Mouse (Mus musculus): ENCODE measurements around the gene Kiss1. TPM values are rescaled to one million over a fixed set of nuclear protein-coding genes. Genes with fewer than 3 reads are reported as not detected.

The Kiss1 gene
- polyA plus RNA-seq, 1 experiment from 2014 or later: not detected

DNA sequence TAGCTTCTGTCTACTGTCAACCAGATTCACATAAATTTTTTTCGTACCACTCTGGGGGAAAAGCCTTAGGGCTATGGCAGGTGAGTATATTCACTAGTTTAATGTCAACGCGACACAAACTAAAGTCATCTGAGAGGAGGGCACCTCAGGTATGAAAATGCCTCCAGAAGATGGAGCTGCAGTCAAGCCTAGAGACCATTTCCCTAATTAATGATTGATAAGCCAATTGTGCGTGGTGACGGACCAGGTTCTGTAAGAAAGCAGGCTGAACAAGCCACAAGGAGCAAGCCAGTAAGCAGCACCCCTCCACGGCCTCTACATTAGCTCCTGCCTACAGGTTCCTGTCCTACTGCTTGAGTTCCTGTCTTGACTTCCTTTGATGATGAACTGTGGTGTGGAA, 39.3 kb downstream of the Kiss1 start:
- Histone ChIP-seq H3K27me3 (replicated peaks; ENCODE audit: control insufficient read depth, insufficient read depth, low read length) (peaks cover 20% of the 10 kb centered on the region; the same call in 1 of the 2 replicates), H3K4me3 (ENCODE audit: low read depth, low read length) (no peak overlapping the region), H3K4me2 (ENCODE audit: low read depth, low read length) (no peak overlapping the region), H3K9me3 (ENCODE audit: control insufficient read depth, low read length) (no peaks in the 10 kb centered on the region), H3K36me3 (ENCODE audit: control insufficient read depth, insufficient read depth, low read length) (no peaks in the 10 kb centered on the region), H3K27ac (replicated peaks; ENCODE audit: low read depth, low read length) (no peak overlapping the region), H3K4me1 (ENCODE audit: control insufficient read depth, insufficient read depth, low read length) (peaks cover 8% of the 10 kb centered on the region; the same call in 1 of the 2 replicates), H3K9ac (ENCODE audit: low read depth, low read length) (no peak overlapping the region)
- ATAC-seq (ENCODE audit: low read depth) (no peak), DNase-seq (ENCODE audit: low spot score) (no peak)
- 91% methylated on average over 6 of the region's 6 CpGs for WGBS

DNA sequence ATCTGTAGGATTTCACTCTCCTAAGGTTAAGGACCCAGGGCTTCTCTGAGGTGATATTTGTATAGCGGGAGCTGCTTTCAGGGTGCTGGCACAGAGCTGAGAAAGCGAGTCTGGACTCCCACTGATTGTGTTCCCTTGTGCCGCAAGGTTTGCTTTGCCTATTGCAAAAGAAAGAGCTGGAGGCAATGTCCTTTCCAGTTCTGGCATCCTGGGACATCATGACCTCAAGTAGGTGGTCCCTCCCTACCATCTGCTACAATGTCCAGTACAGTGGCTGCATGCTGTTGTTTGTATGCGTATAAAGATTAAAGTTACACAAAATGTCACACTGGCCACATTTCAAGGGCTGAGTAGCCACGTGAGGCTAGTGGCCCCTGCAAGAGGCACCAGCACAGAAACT, 40.4 kb downstream of the Kiss1 start:
- Histone ChIP-seq H3K9ac (ENCODE audit: low read depth, low read length) (no peak overlapping the region), H3K36me3 (ENCODE audit: control insufficient read depth, insufficient read depth, low read length) (no peaks in the 10 kb centered on the region), H3K27ac (replicated peaks; ENCODE audit: low read depth, low read length) (no peak overlapping the region), H3K4me2 (ENCODE audit: low read depth, low read length) (no peak overlapping the region), H3K4me3 (ENCODE audit: low read depth, low read length) (no peak overlapping the region), H3K4me1 (ENCODE audit: control insufficient read depth, insufficient read depth, low read length) (peaks cover 8% of the 10 kb centered on the region; the same call in 1 of the 2 replicates), H3K9me3 (ENCODE audit: control insufficient read depth, low read length) (no peaks in the 10 kb centered on the region), H3K27me3 (replicated peaks; ENCODE audit: control insufficient read depth, insufficient read depth, low read length) (peaks cover 20% of the 10 kb centered on the region; the same call in 1 of the 2 replicates)
- 91% methylated on average over 5 of the region's 5 CpGs for WGBS
- ATAC-seq (ENCODE audit: low read depth): no peak
- no peak for DNase-seq (ENCODE audit: low spot score)

DNA sequence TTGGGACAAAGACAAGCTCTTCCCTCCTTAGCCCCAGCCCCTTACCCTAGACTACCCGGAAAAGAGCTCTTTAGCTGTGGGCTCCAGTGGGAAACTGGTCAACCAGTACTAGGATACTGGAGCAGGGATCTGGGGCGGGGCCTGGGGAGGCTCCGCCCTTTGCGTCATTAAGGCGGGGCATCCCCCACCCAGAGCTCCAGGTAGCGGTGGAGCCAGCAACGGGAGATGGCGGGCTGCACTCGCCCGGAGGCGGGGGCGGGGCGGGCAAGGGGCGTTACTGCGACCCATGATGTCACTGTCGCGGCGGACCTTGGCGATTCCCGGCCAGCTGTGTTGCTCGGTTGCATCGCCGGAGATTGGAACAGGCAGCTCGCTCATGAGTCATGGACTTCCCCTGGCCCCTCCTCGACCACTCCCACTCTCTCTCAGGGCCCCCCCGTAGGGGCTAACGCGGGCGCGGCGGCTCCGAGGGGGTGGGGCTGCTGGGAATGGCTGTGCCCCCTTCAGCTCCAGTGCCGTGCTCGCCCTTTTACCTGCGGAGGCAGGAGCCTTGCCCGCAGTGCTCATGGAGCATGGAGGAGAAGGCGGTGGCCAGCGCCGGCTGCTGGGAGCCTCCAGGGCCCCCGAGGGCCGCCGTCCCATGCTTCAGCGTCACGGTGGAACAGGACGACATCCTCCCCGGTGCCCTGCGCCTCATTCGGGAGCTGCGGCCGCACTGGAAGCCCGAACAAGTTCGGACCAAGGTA, 41.8 kb downstream of the Kiss1 start, which contains the start of gene Etnk2:
TSS of gene Etnk2 (plus strand) at position 297 of the 746 bp plus-strand sequence.
- Histone ChIP-seq H3K4me1 (ENCODE audit: control insufficient read depth, insufficient read depth, low read length) (peaks cover 19% of the 10 kb centered on the region), H3K9ac (ENCODE audit: low read depth, low read length) (peak within 1 kb of the TSS; percentile 65), H3K9me3 (ENCODE audit: control insufficient read depth, low read length) (no peaks in the 10 kb centered on the region), H3K4me3 (ENCODE audit: low read depth, low read length) (peak within 1 kb of the TSS; percentile 65), H3K36me3 (ENCODE audit: control insufficient read depth, insufficient read depth, low read length) (no peaks in the 10 kb centered on the region), H3K27me3 (replicated peaks; ENCODE audit: control insufficient read depth, insufficient read depth, low read length) (peaks cover 20% of the 10 kb centered on the region; the same call in 1 of the 2 replicates), H3K27ac (replicated peaks; ENCODE audit: low read depth, low read length) (no peak within 1 kb of the TSS), H3K4me2 (ENCODE audit: low read depth, low read length) (peak within 1 kb of the TSS; percentile 97)
- DNase-seq (ENCODE audit: low spot score) (peak; percentile 80), ATAC-seq (ENCODE audit: low read depth) (peak; percentile 80)
- under 1% methylated on average over 38 of the region's 52 CpGs for WGBS

DNA sequence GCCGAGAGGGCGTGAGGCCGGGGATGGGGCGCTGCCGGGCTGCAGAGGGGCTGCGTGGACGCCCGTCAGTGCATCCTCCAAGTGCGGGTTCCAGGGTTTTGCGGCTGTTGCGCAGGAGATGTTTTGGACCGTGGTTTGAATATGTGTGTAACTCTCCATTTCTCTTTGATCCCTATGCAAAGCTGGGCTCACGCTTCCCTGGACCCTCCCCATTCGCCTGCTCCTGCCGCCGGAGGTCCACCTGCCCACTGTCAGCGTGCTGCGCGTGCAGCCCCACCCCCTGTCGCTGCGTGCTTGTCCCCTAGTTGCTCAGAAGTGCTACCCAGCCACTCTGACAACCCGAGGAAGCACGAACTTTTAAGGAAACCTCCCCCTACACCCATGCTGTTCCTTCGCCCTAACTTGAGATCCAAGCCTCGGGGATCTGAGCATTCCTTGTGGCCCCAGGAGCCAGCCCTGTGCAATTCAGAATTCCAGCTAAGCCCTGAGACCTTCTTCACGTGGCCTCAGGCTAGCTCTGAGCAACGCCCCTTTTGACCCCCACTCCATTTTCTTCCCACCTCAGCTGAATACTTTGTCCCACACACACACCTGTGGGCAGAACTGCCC, 42.5 kb downstream of the Kiss1 start:
- DNase-seq (ENCODE audit: low spot score) (no peak), ATAC-seq (ENCODE audit: low read depth) (peak; percentile 1; the same call in 1 of the 2 replicates)
- H3K9ac ChIP-seq (ENCODE audit: low read depth, low read length): peak overlapping the region; percentile 65
- peak overlapping the region; percentile 65 for H3K4me3 ChIP-seq (ENCODE audit: low read depth, low read length)
- H3K27ac ChIP-seq (replicated peaks; ENCODE audit: low read depth, low read length): no peak overlapping the region
- no peaks in the 10 kb centered on the region for H3K36me3 ChIP-seq (ENCODE audit: control insufficient read depth, insufficient read depth, low read length)
- peak overlapping the region; percentile 97 for H3K4me2 ChIP-seq (ENCODE audit: low read depth, low read length)
- H3K4me1 ChIP-seq (ENCODE audit: control insufficient read depth, insufficient read depth, low read length): peaks cover 20% of the 10 kb centered on the region
- no peaks in the 10 kb centered on the region for H3K9me3 ChIP-seq (ENCODE audit: control insufficient read depth, low read length)
- WGBS: 5% methylated on average over 15 of the region's 27 CpGs
- peaks cover 20% of the 10 kb centered on the region; the same call in 1 of the 2 replicates for H3K27me3 ChIP-seq (replicated peaks; ENCODE audit: control insufficient read depth, insufficient read depth, low read length)

DNA sequence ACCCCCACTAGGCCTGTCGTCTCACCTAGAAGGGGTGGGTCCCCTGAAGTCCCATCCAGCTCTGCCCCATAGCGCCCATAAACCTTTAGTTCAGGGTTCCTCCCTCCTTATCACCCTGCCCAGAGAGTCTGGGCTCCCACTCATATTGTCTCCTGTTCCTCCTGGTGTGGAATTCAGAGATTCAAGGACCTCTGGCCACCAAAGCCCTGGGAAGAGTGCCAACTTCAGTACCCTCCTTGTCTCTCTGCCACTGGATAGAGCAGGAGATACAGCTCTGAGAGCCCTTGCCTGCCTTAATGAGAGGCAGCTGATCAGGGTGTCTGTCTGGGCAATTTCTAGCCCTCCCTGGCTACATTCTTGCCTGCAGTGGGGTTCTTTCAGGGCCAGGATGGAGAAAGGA, 43.2 kb downstream of the Kiss1 start:
- WGBS: 52% methylated on average over 2 of the region's 2 CpGs
- H3K36me3 ChIP-seq (ENCODE audit: control insufficient read depth, insufficient read depth, low read length): no peaks in the 10 kb centered on the region
- ATAC-seq (ENCODE audit: low read depth): no peak

DNA sequence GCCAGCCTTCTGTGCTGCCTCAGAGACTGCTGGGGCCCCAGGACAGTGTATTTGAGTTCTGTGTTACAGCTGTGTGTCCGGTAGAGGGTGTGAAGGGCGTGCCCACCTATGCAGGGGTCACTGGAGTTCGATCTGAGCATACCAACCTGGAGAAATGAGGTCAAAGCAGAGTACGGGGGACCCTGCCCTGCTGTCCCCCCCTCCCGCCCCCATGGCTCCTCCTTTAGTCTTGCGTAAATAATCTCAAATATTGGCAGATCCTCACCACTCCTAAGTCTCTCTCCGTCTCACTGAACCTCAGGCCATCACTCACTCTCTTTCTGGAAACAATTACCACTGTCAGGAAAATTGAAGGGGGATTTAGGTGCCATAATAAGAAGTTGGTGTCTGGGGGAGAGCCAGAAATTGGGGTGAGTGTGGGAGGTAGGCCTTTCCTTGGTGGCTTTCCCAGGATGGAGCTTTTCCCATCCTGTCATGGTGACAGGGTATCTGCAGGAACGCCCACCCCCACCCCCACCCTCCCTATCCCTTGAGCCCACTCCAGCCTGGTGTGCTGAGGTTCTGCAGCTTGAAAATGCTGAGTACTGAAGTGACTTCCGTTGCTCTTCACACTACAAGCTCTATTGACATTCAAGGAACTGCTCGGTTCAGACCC, 45.4 kb downstream of the Kiss1 start:
- peak overlapping the region; percentile 35; the same call in 1 of the 2 replicates for H3K27ac ChIP-seq (replicated peaks; ENCODE audit: low read depth, low read length)

More for the DNA sequence above, 43.2 kb downstream of the Kiss1 start:
- Histone ChIP-seq H3K27me3 (replicated peaks; ENCODE audit: control insufficient read depth, insufficient read depth, low read length) (peaks cover 20% of the 10 kb centered on the region; the same call in 1 of the 2 replicates), H3K4me2 (ENCODE audit: low read depth, low read length) (no peak overlapping the region), H3K4me1 (ENCODE audit: control insufficient read depth, insufficient read depth, low read length) (peaks cover 20% of the 10 kb centered on the region), H3K9ac (ENCODE audit: low read depth, low read length) (no peak overlapping the region), H3K9me3 (ENCODE audit: control insufficient read depth, low read length) (no peaks in the 10 kb centered on the region), H3K4me3 (ENCODE audit: low read depth, low read length) (no peak overlapping the region), H3K27ac (replicated peaks; ENCODE audit: low read depth, low read length) (no peak overlapping the region)
- no peak for DNase-seq (ENCODE audit: low spot score)

DNA sequence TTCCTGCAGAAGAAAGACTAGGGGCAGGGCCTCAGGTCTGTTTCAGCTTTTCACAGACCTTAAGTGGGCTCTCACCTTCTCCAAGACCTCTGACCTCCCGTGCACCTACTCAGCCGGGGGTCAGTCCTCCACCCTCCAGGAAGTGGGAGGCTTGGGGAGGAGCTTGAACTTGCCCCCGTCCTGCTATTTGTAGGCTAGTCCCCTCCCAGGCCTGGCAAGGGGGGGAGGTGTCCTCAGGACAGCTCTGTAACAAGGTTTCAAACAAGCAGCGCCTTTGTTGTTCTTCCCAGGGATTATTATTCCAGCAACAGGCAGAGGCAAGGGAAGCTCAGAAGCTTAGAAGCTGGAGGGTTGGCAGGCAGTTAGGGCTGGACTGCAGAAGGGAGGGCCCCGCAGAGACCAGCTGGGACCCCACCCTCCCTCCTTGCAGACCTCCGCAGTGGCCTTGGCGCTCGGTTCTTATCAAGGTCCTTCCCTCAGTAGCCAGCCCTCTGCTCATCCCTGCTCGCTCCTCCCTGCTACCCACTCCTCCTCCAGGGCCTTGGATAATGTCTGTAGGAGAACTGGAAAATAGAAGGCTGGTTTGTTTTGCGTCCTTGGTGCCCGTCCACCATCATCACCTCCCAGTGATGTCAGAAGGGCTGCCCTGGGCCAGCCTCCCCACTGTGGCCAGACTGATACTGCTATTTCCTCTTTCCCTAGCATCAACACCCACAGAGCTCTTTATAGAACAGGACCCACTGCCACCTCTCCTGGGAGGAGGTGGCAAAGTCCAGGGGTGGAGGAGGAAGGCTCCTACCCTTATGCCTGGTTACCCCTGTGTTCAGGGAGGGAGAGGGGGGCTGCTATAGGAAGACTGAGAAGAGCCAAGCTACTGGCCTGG, 46.2 kb downstream of the Kiss1 start:
- 10% methylated on average over 11 of the region's 11 CpGs for WGBS
- peak; percentile 33 for DNase-seq (ENCODE audit: low spot score)
- Histone ChIP-seq H3K36me3 (ENCODE audit: control insufficient read depth, insufficient read depth, low read length) (no peaks in the 10 kb centered on the region), H3K27me3 (replicated peaks; ENCODE audit: control insufficient read depth, insufficient read depth, low read length) (peaks cover 20% of the 10 kb centered on the region; the same call in 1 of the 2 replicates), H3K4me1 (ENCODE audit: control insufficient read depth, insufficient read depth, low read length) (peaks cover 20% of the 10 kb centered on the region), H3K27ac (replicated peaks; ENCODE audit: low read depth, low read length) (peak overlapping the region; percentile 35; the same call in 1 of the 2 replicates), H3K9ac (ENCODE audit: low read depth, low read length) (no peak overlapping the region), H3K4me2 (ENCODE audit: low read depth, low read length) (peak overlapping the region; percentile 17; the same call in 1 of the 2 replicates), H3K9me3 (ENCODE audit: control insufficient read depth, low read length) (no peaks in the 10 kb centered on the region), H3K4me3 (ENCODE audit: low read depth, low read length) (no peak overlapping the region)
- ATAC-seq (ENCODE audit: low read depth): no peak

More for the DNA sequence above, 45.4 kb downstream of the Kiss1 start:
- ATAC-seq (ENCODE audit: low read depth): no peak
- Histone ChIP-seq H3K4me2 (ENCODE audit: low read depth, low read length) (no peak overlapping the region), H3K4me3 (ENCODE audit: low read depth, low read length) (no peak overlapping the region), H3K27me3 (replicated peaks; ENCODE audit: control insufficient read depth, insufficient read depth, low read length) (peaks cover 20% of the 10 kb centered on the region; the same call in 1 of the 2 replicates), H3K9ac (ENCODE audit: low read depth, low read length) (no peak overlapping the region), H3K4me1 (ENCODE audit: control insufficient read depth, insufficient read depth, low read length) (peaks cover 20% of the 10 kb centered on the region), H3K9me3 (ENCODE audit: control insufficient read depth, low read length) (no peaks in the 10 kb centered on the region), H3K36me3 (ENCODE audit: control insufficient read depth, insufficient read depth, low read length) (no peaks in the 10 kb centered on the region)
- 40% methylated on average over 10 of the region's 10 CpGs for whole genome bisulfite sequencing
- DNase-seq (ENCODE audit: low spot score): peak; percentile 58

DNA sequence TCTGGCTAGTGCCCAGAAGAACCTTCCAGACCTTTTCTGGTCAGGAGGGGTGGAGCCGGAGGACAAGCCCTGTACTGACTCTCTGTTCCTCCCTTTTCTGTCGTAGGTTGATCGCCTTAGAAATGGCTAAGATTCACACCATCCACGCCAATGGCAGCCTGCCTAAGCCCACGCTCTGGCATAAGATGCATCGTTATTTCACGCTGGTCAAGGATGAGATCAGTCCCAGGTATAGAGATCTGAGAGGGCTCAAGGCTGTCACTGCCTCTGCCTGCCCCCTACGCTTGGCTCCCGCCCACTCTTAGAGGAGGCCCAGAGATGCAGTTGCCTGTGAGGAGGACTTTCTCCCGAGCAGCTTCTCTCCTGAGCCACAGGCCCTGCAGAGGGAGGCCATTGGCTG, 47.0 kb downstream of the Kiss1 start:
- WGBS: 50% methylated on average over 9 of the region's 10 CpGs
- H3K4me2 ChIP-seq (ENCODE audit: low read depth, low read length): no peak overlapping the region
- no peaks in the 10 kb centered on the region for H3K36me3 ChIP-seq (ENCODE audit: control insufficient read depth, insufficient read depth, low read length)
- no peaks in the 10 kb centered on the region for H3K9me3 ChIP-seq (ENCODE audit: control insufficient read depth, low read length)
- no peak overlapping the region for H3K9ac ChIP-seq (ENCODE audit: low read depth, low read length)
- ATAC-seq (ENCODE audit: low read depth): no peak
- no peak overlapping the region for H3K4me3 ChIP-seq (ENCODE audit: low read depth, low read length)
- H3K27me3 ChIP-seq (replicated peaks; ENCODE audit: control insufficient read depth, insufficient read depth, low read length): peaks cover 20% of the 10 kb centered on the region; the same call in 1 of the 2 replicates
- H3K27ac ChIP-seq (replicated peaks; ENCODE audit: low read depth, low read length): no peak overlapping the region
- DNase-seq (ENCODE audit: low spot score): no peak
- peaks cover 17% of the 10 kb centered on the region for H3K4me1 ChIP-seq (ENCODE audit: control insufficient read depth, insufficient read depth, low read length)

Measured in embryonic facial prominence, embryonic 14.5 days (tissue).